Mouse (Mus musculus) bone marrow macrophage, adult 2 months (primary cell): ENCODE measurements around the gene Dnajc5.

ENCODE experiments used
- CTCF ChIP-seq: IDR thresholded peaks from 2 replicates; pipeline ENCODE4 v1.5.1; 2012; ENCODE audit warnings: low read depth, mild to moderate bottlenecking, low read length, moderate library complexity
- POLR2A ChIP-seq: IDR thresholded peaks from 2 replicates; pipeline ENCODE4 v1.6.1; 2012; ENCODE audit warnings: mild to moderate bottlenecking, low read depth, low read length, borderline replicate concordance

GRCm38 (mm10) chr2:181591528-181592085 is 71.3 kb downstream of the Dnajc5 start, which contains the start of gene Prpf6:
- TF ChIP-seq CTCF (no peak), POLR2A (no peak)
